Mouse (Mus musculus) neutrophil, adult 5-6 weeks (primary cell): ENCODE measurements around the gene Cacng1. TPM values are rescaled to one million over a fixed set of nuclear protein-coding genes. Genes with fewer than 3 reads are reported as not detected.

ENCODE experiments used
- ATAC-seq: fragments of 151-379, 151-347 bp; 2 replicates; pipeline ENCODE4 v1.8.0; 2017; ENCODE audit warnings: mild to moderate bottlenecking, moderate TSS enrichment; ENCODE audit not compliant: insufficient number of reproducible peaks, poor library complexity, low FRiP score, severe bottlenecking; ENCODE audit errors: extremely low read depth
- total RNA-seq: library from RNA; stranded (forward); fragments of 200-1000 nt; gene quantifications from 2 replicates; pipeline ENCODE4 v1.2.3, GENCODE M21; 2017

Cacng1 gene
- total RNA-seq, 1 experiment from 2014 or later = not detected

DNA sequence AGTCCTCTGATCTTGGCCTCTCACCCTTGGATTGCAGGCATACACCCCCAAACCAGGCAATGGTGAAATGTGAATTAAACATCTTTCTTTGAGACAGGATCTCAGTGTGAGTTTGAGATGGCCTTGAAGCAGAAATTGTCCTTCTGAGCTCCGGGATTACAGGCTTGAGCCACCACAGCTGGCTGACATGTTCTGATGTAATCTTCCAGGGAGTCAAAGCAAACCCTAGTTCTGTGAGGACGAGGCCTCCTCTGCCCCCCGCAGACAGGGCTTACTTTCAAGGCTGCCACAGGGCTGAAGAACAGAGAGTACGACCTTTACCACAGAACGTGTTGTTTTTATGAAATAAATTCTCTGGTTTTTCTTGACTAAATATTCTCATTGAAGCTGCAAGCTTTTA, 42.3 kb downstream of the Cacng1 start:
- no peak for ATAC-seq

DNA sequence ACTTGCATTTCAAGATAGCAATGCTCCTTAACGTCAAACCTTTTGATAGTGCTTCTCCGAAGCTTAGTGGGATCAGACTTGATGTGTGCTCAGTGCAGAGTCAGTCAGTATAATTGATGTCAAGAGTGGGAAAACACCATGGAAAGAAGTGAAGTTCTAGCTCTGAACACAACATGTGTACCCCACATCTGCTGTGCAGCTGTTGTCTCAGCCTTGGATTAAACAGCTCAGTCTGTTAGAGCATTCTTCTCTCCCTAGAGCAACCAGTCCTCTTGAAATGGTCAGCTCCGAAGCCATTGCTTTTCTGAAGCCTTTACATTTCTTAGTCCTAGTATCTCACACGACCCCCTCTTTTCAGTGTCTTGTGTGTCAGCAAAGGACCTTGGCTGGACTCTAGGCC, 47.3 kb downstream of the Cacng1 start:
- no peak for ATAC-seq

DNA sequence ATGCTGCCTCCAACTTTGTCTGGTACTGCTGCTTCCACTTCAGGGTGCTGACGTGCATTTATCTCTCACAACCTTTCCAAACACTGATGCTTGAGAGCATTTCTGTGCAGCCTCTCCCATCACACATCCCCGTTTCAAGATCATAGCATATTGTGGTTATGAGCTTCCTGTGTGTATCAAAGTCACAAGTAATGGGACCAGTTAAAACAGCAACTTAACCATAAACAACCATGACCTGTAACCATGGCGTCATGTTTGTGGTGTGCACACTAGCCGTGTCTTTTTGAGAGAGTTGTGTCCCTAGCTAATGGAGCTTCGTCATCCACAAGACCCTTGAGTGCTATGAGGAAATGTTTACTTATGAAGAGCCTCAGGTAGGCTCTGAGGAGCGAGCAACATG, 48.1 kb downstream of the Cacng1 start:
- 0 out of 2 replicates have a peak, but pooled peaks have one; percentile 11 for ATAC-seq

DNA sequence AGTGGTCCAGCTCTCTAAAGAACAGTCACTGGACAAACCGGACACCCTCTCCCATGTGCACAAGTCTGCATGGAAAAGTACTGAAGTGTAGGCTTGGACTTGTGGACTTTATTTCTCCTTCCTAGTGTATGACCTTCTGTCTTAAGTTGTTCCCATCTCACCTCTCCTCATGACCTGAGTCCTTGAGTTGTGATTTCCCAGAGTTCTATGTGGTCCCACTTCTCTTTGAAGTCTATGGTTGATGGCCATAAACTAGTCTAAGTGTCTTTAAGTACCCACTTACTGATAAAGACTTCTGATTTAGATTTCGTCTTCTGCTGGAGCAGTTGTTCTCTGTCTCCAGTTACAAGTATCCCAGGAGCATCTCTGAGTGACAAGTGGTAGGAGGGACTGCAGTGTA, 48.8 kb downstream of the Cacng1 start:
- no peak for ATAC-seq

DNA sequence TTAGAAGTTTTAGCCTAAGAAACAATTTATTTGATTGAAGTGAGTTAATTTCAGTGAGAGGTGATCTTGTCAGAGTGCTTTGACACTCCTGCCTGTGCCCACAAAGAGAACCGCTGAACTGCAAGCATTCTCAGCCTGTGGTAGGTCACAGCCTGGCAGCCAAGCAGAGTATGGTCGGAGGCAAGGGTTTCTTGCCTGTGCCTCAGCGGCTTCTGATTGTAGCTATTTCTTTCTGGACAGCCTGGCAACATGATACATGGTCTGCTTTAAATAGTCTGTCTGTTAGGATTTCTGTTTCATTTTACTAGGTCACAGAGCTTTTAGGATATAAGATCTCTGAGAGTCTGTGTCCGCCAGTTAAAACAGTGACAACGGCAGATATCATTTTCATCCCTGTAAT, 53.7 kb downstream of the Cacng1 start:
- ATAC-seq = no peak

DNA sequence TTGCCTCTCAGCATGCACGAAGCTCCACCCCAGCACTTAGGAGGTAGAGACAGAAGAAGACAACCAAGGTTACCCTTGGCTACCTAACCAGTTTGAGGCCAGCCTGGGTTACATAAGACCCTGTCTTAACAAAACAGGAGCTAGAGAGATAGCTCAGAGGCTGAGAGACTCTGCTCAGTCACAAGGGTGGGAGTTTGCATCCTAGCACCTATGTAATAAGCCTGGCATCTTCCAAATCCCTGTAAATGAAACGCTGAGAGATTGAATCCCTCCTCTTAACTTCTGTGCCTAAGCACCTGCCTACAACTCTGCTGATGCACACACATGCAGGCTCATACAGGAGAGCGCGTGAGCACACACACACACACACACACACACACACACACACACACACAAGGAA, 55.9 kb downstream of the Cacng1 start:
- ATAC-seq = no peak

DNA sequence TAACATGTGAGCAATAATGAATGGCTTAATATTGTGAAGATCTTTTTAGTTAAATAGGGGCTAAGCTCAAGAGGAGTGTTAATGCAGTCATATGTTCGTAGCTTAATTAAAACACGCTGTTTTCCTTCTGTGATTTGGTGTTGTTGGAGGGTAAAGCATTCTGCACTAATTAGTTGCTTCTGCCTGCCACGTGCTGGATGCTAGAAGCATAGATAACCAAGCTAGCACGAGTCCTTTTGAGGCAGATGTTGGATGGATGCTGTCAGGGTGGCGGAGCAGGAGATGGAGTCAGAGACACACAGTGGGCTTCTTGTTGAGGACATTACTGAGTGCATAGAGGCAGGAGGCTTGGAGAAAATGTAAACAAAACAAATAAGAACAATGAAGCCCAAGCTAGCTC, 59.2 kb downstream of the Cacng1 start:
- ATAC-seq = no peak

DNA sequence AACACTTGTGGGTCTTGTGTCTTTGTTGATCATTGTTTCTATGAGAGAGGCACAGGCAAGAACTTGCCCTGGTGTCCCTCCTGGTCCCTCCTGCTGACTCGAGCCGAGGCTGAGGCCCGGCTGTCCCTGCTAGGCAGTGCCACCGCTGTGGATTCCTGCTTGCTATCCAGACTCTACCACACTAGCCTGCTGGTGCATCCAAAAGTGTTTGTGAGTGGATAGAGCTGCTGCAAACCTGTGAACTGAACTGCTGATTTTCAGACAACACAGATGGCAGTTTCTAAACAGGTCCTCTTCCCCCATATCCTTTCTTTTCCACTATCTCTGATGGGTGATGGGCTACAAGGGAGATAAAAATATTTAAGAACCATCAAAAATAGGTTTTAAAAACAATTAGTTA, 60.8 kb downstream of the Cacng1 start:
- ATAC-seq = no peak

Other genes with a start within 250 kb of the Cacng1 start
- gene Pitpnc1, start 245.8 kb downstream of the Cacng1 start, total RNA-seq = 20.0 and 24.4 TPM in 2 replicates
- gene Psmd12, start 237.0 kb downstream of the Cacng1 start, total RNA-seq = 52.8 and 67.9 TPM in 2 replicates
- gene Helz, start 168.6 kb downstream of the Cacng1 start, total RNA-seq = 40.0 and 47.3 TPM in 2 replicates
- gene Cacng4, start 78.0 kb upstream of the Cacng1 start, total RNA-seq = not detected in 2 replicates
- not detected in 2 replicates for gene Cacng5, start 198.5 kb upstream of the Cacng1 start, total RNA-seq